Mouse (Mus musculus) hindbrain, embryonic 16.5 days (tissue): Measurements from ENCODE around the gene Ctdsp2. TPM values are rescaled to one million over a fixed set of nuclear protein-coding genes. Genes with fewer than 3 reads are reported as not detected.
A peak's percentile ranks its signal among the peaks of the same experiment; 100 is the strongest.

Experiments
- ATAC-seq: fragments of 200-750 bp; cut with Nextera tagmentation; 2 replicates; pipeline ENCODE4 v1.8.0; 2017; ENCODE audit warnings: moderate TSS enrichment, moderate library complexity
- H3K27ac ChIP-seq: fragments of 300-500 bp; sonication (generic); 2 replicates; pipeline ENCODE4 v1.5.1; 2014; ENCODE audit warnings: low read depth, mild to moderate bottlenecking, control low read depth, low read length, moderate library complexity
- H3K27me3 ChIP-seq: fragments of 300-500 bp; sonication (generic); replicated peaks from 2 replicates; pipeline ENCODE4 v1.6.1; 2014; ENCODE audit warnings: low read length; ENCODE audit not compliant: control insufficient read depth, insufficient read depth
- H3K36me3 ChIP-seq: fragments of 300-500 bp; sonication (generic); 2 replicates; pipeline ENCODE4 v1.6.1; 2014; ENCODE audit warnings: mild to moderate bottlenecking, low read length, moderate library complexity, mixed read lengths; ENCODE audit not compliant: control insufficient read depth, insufficient read depth
- H3K4me1 ChIP-seq: fragments of 300-500 bp; sonication (generic); 2 replicates; pipeline ENCODE4 v1.6.1; 2014; ENCODE audit warnings: low read depth, low read length; ENCODE audit not compliant: control insufficient read depth, insufficient read depth
- H3K4me2 ChIP-seq: fragments of 300-500 bp; sonication (generic); 2 replicates; pipeline ENCODE4 v1.6.1; 2014; ENCODE audit warnings: mild to moderate bottlenecking, low read length, control low read depth, moderate library complexity
- H3K4me3 ChIP-seq: fragments of 300-500 bp; sonication (generic); 2 replicates; pipeline ENCODE4 v1.5.1; 2014; ENCODE audit warnings: mild to moderate bottlenecking, low read length, control low read depth, moderate library complexity
- H3K9ac ChIP-seq: fragments of 300-500 bp; sonication (generic); 2 replicates; pipeline ENCODE4 v1.6.1; 2014; ENCODE audit warnings: low read depth, mild to moderate bottlenecking, control low read depth, low read length, moderate library complexity
- H3K9me3 ChIP-seq: fragments of 300-500 bp; sonication (generic); 2 replicates; pipeline ENCODE4 v1.6.1; 2014; ENCODE audit warnings: mild to moderate bottlenecking, low read length, moderate library complexity; ENCODE audit not compliant: control insufficient read depth
- WGBS: fragments of 180-500 bp; shearing (Covaris S2); extraction: QIAGEN DNeasy Blood & Tissue Kit; methylation state at CpG from one replicate; pipeline ENCODE4 v1.1.7; 2014; 5-methylcytosine and 5-hydroxymethylcytosine counted together
- polyA plus RNA-seq: library from polyadenylated mRNA; unstranded; fragments of >200 nt; fragmentation: Nextera tagmentation; extraction: Ambion mirVana; gene quantifications from 2 replicates; pipeline ENCODE4 v1.2.1, GENCODE M21; 2015

Gene Ctdsp2
- polyA plus RNA-seq, 1 experiment from 2014 or later: 13.7 TPM

DNA sequence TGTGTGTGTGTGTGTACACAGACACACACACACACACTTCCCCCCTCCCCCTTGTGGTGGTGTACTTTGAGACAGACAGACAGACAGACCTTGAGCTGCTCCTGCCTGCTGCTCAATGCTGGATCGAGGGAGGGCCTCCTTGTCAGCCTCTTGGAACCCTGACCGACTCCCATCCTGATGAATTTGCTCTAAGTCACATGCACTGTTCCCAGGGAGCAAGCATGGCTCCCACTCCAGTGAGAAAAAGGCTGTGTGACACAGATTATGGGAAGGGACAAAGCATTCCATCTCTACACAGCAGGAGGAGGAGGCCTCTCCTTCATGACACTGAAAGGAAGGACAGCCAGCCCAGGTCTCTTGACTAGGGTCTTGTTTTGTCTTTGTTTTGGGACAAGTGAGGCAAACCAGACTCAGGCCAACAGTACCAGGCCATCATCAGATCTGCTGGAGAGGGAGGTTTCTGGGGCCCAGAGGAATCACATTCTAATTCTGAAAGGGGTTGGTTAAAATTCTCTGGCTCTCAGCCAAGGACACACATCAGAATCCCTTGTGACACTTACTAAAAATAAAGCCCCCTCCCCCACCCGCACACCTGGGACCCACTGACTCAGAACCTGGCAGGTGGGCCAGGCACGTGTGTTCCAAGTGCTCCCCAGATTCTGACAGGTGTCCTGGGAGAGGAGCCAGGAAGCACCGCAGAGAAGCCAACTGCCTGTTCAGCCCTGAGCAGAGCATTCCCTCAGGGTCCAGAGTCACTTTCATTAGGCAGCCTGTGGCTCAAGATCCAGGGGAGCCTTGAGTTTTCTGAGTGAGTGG lies 5.9 kb downstream of the Ctdsp2 start:
- Histone ChIP-seq H3K9ac (peak overlapping the region; percentile 2; the same call in 1 of the 2 replicates), H3K4me2 (peak overlapping the region; percentile 25; the same call in 1 of the 2 replicates), H3K36me3 (no peaks in the 10 kb centered on the region), H3K4me1 (peaks cover 83% of the 10 kb centered on the region), H3K9me3 (no peaks in the 10 kb centered on the region), H3K4me3 (no peak overlapping the region), H3K27ac (0 out of 2 replicates have a peak overlapping the region, but pooled peaks have one; percentile 4), H3K27me3 (no peaks in the 10 kb centered on the region)
- ATAC-seq: no peak
- WGBS: 30% methylated on average over 5 of the region's 5 CpGs

DNA sequence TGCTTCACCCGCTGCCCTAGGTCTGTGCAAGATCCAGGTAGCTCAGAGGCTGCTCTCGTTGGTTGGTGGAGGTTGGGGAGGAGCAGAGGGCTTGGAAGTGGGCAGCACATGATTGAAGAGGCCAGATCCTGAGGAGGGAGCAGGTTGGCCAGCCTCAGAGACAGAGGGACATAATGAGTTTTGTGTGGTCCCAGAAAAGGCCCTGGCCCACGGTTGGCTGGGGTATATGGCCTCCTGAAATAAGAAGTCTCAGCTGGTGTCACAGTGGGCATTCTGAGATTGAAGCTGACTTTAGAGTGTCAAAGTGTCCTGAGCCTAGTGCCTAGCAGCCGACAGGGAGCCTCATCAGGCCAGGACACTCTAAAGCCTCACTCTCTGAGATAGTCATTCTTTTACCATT lies 6.6 kb downstream of the Ctdsp2 start:
- Histone ChIP-seq H3K27me3 (no peaks in the 10 kb centered on the region), H3K9ac (no peak overlapping the region), H3K4me1 (peaks cover 83% of the 10 kb centered on the region), H3K27ac (no peak overlapping the region), H3K4me2 (peak overlapping the region; percentile 25; the same call in 1 of the 2 replicates), H3K36me3 (no peaks in the 10 kb centered on the region), H3K4me3 (no peak overlapping the region), H3K9me3 (no peaks in the 10 kb centered on the region)
- ATAC-seq: no peak
- 82% methylated on average over 4 of the region's 4 CpGs for WGBS

DNA sequence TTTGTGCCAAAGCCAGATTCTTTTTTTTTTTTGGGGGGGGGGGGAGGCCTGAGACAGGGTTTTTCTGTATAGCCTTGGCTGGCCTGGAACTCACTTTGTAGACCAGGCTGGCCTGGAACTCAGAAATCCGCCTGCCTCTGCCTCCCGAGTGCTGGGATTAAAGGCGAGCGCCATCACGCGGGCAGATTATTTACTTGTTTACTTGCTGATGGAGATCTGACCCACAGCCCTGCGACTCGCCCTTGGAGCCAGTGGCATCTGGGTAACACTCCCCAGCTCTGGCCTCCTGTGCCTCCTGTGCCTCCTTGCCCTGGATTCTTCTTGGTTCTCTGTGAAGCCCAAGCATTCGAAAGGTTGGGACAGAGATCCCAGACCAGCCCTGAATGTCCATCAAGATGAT lies 7.1 kb downstream of the Ctdsp2 start:
- Histone ChIP-seq H3K9me3 (no peaks in the 10 kb centered on the region), H3K4me2 (no peak overlapping the region), H3K27me3 (no peaks in the 10 kb centered on the region), H3K4me3 (no peak overlapping the region), H3K4me1 (peaks cover 81% of the 10 kb centered on the region), H3K36me3 (no peaks in the 10 kb centered on the region), H3K9ac (no peak overlapping the region), H3K27ac (peak overlapping the region; percentile 54; the same call in 1 of the 2 replicates)
- WGBS: 87% methylated on average over 9 of the region's 9 CpGs
- ATAC-seq: no peak

DNA sequence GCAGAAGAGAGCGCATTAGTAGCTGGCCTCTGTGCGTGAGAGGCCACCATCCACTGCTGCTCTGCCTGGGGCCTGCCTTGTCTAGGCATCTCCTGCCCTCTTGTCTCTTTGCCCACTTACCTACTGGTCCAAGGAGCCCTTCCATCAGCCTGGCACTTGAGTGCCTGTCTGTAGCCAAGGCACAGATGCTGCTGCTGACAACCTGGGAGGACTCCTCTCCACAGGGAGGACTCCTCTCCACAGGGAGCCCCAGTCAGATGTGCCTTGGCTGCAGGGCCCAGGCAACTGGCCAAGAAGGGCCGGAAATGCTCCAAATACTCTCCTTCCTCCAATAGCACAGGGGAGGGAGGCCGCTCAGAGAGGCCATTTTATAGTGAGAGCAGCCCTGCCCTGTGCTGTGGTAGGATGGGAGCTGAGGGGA lies 8.0 kb downstream of the Ctdsp2 start:
- Histone ChIP-seq H3K9me3 (no peaks in the 10 kb centered on the region), H3K27ac (peak overlapping the region; percentile 54), H3K4me1 (peaks cover 76% of the 10 kb centered on the region), H3K9ac (no peak overlapping the region), H3K4me3 (no peak overlapping the region), H3K27me3 (no peaks in the 10 kb centered on the region), H3K4me2 (no peak overlapping the region), H3K36me3 (no peaks in the 10 kb centered on the region; the same call in 1 of the 2 replicates)
- 34% methylated on average over 4 of the region's 4 CpGs for WGBS
- ATAC-seq: peak; percentile 70

DNA sequence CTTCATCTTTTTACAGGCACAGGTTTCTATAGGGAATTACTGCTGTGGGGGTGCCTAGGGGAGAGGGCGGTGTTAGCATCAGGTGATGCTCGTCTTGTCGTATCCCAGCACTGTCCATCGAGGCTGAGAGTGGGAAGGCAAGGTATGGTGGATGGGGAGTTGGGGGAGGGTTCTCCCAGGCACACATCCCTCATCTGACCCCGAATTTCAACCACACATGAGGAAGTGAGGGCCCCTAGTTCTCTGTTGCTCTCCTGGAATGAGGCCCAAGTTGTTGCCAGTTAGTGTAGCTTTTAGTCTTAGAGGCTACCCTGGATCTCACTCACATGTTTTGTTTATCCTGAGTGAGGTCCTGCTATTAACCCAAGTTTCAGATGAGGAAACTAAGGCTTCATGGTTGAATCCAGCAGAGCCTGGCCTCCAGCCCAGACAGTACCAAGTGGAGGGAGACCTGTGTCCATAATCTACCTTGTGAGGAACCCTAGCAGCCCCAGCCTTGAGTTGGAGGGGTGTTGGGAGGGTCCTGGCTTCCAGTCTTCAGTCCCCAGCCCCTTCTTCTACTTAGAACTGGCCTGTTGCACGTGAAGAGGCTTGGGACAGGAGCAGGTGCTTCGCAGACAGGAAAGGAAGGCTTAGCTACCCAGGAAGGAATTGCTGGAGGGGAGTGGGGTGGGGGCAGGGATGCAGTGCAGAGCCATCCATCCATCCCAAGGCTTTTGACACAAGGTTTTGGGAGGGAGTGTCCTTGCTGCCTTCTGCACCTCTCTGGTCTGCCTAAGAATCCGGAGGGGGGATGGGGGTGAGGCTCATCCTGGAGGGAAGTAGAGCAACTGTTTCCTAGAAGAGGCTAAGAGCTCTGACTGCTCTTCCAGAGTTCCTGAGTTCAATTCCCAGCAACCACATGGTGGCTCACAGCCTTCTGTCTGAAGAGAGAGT lies 8.9 kb downstream of the Ctdsp2 start:
- Histone ChIP-seq H3K4me3 (no peak overlapping the region), H3K9me3 (no peaks in the 10 kb centered on the region), H3K4me2 (0 out of 2 replicates have a peak overlapping the region, but pooled peaks have one; percentile 7), H3K36me3 (peaks cover 3% of the 10 kb centered on the region; the same call in 1 of the 2 replicates), H3K27ac (peak overlapping the region; percentile 54), H3K9ac (no peak overlapping the region), H3K27me3 (no peaks in the 10 kb centered on the region), H3K4me1 (peaks cover 67% of the 10 kb centered on the region)
- ATAC-seq: no peak
- 60% methylated on average over 8 of the region's 8 CpGs for WGBS

DNA sequence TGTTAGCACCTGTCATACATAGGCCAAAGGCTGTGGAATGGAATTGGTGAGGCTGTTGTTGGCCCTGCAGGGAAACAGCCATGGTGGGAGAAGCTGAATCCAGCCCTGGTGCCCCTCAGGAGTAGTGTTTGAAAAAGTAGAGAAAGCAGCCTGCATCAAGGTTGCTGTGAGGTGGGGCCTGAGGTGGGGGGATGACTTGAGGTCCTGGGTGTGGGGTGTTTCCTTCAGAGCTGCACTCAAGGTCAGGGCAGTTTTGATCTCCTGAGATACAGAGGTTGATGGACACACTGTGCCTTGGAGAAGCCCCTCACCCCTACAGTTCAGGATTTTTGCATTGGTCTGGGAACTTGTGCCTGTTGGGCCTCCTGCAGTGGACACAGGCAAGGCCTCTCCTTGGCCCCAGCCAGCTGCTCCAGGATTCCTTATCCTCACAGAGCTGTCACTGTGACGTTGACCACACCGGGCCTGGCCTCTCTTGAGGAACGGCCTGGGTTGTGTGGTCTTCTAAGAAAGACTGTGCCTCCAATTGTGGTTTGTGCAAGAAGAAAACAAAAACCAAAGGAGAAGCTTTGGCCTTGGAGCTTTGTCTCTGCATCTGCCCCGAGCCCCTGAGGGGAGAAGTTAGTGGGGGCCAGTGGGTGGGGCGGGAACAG lies 10.1 kb downstream of the Ctdsp2 start:
- Histone ChIP-seq H3K4me3 (no peak overlapping the region), H3K4me1 (peaks cover 56% of the 10 kb centered on the region), H3K9ac (peak overlapping the region; percentile 21; the same call in 1 of the 2 replicates), H3K4me2 (no peak overlapping the region), H3K9me3 (no peaks in the 10 kb centered on the region), H3K27me3 (no peaks in the 10 kb centered on the region), H3K27ac (no peak overlapping the region), H3K36me3 (peaks cover 6% of the 10 kb centered on the region)
- ATAC-seq: no peak
- 55% methylated on average over 5 of the region's 5 CpGs for WGBS

DNA sequence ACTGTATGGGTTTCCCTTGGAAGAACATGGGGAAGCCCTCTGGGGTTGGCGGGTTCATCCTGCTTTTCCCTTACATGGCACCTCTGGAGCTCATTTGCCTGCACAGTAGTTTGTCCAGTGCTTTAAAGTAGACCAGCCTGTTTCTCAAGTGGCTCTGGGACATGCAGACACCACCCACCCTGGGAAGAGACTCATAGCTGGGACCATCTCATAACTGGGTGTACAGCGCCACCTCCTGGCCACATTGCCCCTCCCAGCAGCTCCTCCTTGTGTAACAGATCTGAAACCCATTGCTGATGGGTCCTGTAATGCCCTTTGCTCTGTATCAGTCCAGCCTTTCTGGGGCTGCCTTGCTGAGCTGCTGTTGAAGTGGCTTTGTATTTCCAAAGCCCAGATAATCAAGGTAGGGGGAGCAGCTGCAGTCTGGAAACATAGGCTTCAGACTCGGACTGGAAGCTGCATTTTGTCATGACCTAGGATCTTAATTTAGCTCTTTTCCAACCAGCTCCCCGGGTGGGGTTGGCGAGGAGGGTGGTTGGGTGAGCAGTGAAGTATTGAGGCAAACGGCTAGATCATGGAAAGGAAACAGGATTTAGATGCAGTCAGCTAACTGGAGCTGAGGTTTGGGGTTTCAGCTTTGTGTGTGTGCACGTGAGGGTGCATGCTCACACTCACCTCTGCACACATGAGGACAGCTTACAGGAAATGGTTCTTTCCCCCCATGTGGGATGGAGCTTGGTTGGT lies 12.0 kb downstream of the Ctdsp2 start:
- Histone ChIP-seq H3K27ac (peak overlapping the region; percentile 24; the same call in 1 of the 2 replicates), H3K9ac (no peak overlapping the region; the same call in 1 of the 2 replicates), H3K4me1 (peaks cover 37% of the 10 kb centered on the region), H3K27me3 (no peaks in the 10 kb centered on the region), H3K36me3 (peaks cover 9% of the 10 kb centered on the region), H3K4me2 (no peak overlapping the region), H3K9me3 (no peaks in the 10 kb centered on the region), H3K4me3 (no peak overlapping the region)
- peak; percentile 70 for ATAC-seq
- 58% methylated on average over 7 of the region's 7 CpGs for WGBS

DNA sequence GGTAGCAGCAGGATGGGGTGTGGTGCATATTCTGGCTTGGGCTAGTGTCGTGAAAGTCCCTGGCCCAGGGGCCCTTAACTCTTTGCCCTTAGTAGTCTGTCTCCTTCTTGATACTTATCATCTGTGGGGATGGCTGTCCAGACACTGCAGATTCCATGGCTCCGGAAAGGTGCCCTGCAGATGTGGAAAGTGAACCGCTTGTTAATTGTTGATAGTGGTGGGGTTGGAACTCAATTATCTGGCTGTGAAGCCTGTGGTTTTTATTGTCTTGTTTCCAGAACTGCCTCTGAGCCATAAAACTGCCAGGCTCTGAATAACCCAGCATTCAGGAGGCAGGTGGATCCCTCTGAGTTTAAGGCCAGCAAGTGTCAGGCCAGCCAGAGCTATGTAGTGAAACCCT lies 13.2 kb downstream of the Ctdsp2 start:
- no peak for ATAC-seq
- H3K36me3 ChIP-seq: peaks cover 9% of the 10 kb centered on the region
- H3K4me3 ChIP-seq: no peak overlapping the region
- WGBS: 52% methylated on average over 3 of the region's 3 CpGs
- H3K4me1 ChIP-seq: peaks cover 27% of the 10 kb centered on the region
- H3K27me3 ChIP-seq: no peaks in the 10 kb centered on the region
- no peak overlapping the region for H3K4me2 ChIP-seq
- no peaks in the 10 kb centered on the region for H3K9me3 ChIP-seq
- no peak overlapping the region for H3K27ac ChIP-seq
- no peak overlapping the region for H3K9ac ChIP-seq
